Mouse (Mus musculus) urinary bladder, adult 2 months (tissue): ENCODE data around the gene Polr1c. TPM values are rescaled to one million over a fixed set of nuclear protein-coding genes. Genes with fewer than 3 reads are reported as not detected.

Experiments
- DNase-seq: peaks from one replicate; pipeline ENCODE4 v3.0.0; 2022; ENCODE audit warnings: low spot score
- polyA plus RNA-seq: library from polyadenylated mRNA; depleted of rRNA; stranded (reverse); fragments of >200 nt; gene quantifications from 2 replicates; pipeline ENCODE4 v1.2.3, GENCODE M21; 2012; rRNA removed

The Polr1c gene
- 60.7 and 75.2 TPM in 2 replicates for polyA plus RNA-seq

- peak; percentile 87 for DNase-seq
Measured at GRCm38 (mm10) chr17:46247512-46248188, at the start of gene Polr1c, which contains the start of gene Yipf3. TSS of gene Polr1c (minus strand) at chr17:46248054. TSS of gene Yipf3 (plus strand) at chr17:46248080.

DNA sequence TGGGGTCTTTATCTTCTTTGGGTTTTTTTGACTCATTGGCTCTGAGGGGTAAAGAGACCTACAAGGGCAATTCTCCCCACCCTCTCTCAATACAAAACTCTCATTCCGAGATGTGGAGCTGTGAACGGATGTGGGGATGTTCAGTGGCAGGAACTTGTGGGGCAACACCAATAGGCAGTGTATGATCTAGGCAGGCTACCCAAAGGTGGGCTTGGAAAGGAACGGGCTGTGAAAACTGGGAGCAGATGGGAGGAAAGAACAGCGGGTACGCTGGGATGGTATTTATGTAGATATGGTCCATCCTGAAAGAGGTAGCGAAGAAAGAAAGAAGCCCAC is 49.1 kb upstream of the Polr1c start:
- no peak for DNase-seq

GRCm38 (mm10) chr17:46296601-46297000 is 48.7 kb upstream of the Polr1c start:
- no peak for DNase-seq

DNA sequence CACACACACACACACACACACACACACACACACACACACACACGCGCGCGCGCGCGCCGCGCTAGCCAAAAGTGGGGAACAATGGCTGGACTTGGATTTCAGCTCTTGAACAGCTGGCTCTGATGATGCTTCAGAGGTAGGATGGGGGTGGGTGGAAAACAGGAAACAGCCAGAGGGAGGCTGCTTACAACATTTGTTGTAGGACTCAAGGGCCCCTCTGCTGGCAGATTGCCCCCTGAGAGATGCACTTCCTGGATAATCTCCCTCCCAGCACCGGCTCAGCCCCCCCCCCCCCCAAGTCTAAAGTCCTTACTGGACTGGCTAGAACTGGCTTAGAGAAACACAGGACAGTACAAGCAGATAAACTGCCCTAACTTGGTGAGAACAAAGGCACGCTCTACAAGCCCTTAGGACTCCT is 39.8 kb upstream of the Polr1c start:
- DNase-seq: no peak

GRCm38 (mm10) chr17:46285407-46285806 is 37.6 kb upstream of the Polr1c start:
- DNase-seq: no peak

- no peak for DNase-seq
Measured at GRCm38 (mm10) chr17:46284653-46285052, 36.8 kb upstream of the Polr1c start.

GRCm38 (mm10) chr17:46283911-46284310 is 36.1 kb upstream of the Polr1c start:
- no peak for DNase-seq

- DNase-seq: no peak
Measured at GRCm38 (mm10) chr17:46283140-46283539, 35.3 kb upstream of the Polr1c start.

- peak; percentile 67 for DNase-seq
Measured at GRCm38 (mm10) chr17:46282483-46283123, 34.7 kb upstream of the Polr1c start, which contains the start of gene Tjap1. TSS of gene Tjap1 (minus strand) at chr17:46283026.

DNA sequence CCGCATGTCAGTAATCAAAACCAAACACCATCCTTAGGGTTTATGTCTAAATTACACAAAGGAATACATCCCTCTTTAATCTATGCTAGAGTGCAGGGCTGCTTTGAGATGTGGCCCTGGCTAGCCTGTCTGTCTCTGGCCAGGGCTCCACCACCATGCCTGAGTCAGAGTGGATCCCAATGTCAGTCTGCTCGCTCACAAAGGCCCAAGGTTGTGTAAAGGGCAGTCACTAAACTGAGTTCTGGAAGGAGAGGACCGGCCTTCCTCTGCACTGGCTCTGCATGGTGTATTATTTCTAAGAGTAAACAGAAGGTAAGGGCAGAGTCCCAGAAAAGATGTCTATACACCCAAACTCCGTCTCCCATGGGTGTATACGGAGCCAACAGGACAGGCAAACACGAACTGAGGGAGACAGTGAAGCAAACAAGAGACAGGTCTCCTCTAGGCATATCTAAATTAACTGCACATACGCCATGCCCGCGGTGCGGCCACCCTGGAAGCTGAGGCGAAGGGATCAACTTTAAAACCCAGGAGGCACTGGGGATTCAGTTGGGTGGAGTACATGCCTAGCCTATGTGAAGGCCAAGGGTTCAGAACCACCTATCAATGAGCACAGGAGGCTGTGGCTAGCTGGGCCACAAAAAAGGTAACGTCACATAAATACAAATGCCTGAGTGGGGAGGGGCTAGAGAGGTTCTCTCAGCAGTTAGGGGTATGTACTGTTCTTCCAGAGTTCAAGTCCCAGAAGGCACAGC is 30.3 kb upstream of the Polr1c start:
- DNase-seq: no peak

- peak; percentile 18 for DNase-seq
Measured at GRCm38 (mm10) chr17:46277586-46277985, 29.7 kb upstream of the Polr1c start.

DNA sequence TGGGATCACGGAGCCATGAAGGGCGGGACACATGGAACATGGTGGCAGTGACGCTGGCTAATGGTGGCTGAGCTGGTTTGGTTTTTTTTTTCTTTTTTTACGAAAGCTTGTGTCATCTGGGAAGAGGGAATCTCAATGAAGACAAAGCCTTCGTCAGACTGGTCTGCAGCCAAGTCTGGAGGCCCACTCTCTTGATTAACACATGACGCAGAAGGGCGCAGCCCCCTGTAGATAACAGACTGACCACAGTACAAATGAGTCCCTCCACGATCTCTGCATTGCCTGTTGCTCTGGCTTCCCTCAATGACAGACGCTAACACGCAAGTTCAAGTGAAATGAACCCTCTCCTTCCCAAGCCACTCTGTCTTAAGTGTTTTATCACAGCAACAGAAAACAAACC is 27.7 kb upstream of the Polr1c start:
- DNase-seq: no peak

DNA sequence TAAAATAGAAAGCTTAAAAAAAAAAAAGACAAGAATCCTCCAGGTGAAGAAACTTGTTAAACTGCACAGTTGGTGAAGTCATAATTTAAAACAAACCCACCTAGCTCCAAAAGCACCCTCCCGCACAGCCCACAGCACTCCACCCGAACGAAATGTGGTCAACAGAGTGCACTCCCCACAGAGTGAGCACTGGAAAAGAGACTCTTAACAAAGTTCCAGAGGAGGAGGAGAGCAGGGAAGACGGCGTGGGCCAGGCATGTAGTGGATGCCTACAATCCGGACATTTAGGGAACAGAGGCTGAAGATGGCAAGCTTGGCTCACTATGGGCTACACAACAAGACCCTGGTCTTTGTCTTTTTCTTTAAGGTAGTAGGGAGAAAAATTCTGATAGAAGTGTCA is 27.2 kb upstream of the Polr1c start:
- DNase-seq: no peak

GRCm38 (mm10) chr17:46274465-46274864 is 26.6 kb upstream of the Polr1c start:
- no peak for DNase-seq

DNA sequence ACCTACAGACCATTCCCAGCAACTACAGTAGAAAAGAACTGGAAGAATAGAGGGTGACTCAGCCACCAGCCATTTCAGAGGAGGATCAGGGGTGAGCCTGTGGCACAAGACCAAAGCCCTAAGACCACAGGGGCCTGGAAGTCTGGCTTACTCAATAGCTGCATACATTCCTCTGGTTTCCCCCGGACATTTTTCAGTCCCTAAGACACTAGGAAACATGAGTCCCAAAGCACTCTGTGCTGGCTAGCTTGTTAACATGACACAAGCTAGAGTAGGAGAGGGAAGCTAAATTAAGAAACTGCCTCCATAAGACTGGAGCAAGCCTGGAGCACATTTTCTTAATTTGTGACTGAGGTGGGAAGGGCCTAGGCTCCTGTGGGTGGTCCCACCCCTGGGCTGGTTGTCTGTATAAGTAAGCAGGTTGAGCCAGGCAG is 26.0 kb upstream of the Polr1c start:
- DNase-seq: no peak

DNA sequence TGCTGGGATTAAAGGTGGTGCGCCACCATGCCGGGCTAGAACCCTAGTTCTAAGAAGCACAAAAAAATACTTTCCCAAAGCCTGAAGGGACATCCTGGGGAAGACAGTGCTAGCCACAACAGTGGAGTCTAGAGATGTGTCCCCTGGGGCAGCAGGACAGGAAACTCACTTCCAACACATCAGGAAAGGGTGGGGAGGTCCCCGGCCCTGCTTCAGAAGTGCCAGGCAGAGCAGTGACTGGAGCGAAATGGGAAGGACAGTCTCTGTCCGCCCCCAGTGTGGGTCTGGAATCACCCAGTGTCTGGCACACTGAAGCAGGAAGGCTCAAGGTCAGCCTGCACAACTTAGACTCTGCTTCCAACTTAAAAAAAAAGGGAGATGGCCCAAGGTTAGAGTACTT is 24.8 kb upstream of the Polr1c start:
- no peak for DNase-seq

DNA sequence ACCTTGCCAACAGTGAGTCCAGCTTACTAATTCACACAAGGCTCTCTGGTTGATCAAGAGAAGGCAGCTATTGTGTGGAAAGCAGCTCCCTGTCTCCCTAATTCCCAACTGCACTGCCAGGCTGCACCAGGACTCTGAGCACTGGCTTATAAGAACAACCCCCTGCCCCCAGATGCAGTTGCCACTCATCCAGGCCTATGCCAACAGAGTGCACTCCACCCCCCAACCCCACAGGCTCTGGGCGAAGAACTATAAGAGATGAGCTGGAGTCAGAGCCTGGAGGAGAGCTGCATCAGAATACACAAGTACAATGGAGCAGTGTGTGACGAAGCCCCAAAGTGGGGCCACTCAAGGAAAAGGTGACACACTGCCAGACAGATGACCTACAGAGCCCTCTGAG is 24.2 kb upstream of the Polr1c start:
- no peak for DNase-seq

GRCm38 (mm10) chr17:46269771-46270534 is 22.1 kb upstream of the Polr1c start:
- DNase-seq: peak; percentile 45

DNA sequence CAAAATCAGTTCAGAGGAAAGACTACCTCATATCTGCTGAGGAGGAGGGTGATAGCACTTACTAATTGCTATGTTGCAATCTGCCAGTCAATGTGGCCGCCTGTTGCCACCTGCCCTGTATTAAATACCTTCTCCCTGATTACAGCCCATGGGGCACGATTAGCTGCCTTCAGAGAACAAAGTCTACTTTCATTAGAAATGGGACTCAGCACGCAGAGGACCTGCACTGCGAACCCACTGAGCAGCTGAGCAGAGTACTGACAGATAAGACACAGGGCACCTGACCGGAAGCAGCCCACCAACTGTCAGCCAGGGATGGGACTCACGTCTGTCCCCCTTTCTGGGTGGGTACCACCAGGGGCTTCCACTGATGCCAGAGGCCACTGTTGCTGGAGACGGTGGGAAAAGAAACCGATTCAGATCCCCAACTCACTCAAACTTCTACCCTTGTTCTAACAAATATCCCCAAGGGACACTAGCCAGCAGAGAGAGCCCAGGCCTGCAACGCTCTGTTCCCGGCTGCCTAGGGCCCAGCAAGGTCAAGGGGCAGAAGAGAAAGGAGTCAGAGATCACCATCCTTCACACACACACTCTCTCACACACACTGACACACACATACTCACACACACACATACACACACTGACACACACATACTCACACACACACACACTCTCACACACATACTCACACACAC is 20.3 kb upstream of the Polr1c start:
- DNase-seq: peak; percentile 20

DNA sequence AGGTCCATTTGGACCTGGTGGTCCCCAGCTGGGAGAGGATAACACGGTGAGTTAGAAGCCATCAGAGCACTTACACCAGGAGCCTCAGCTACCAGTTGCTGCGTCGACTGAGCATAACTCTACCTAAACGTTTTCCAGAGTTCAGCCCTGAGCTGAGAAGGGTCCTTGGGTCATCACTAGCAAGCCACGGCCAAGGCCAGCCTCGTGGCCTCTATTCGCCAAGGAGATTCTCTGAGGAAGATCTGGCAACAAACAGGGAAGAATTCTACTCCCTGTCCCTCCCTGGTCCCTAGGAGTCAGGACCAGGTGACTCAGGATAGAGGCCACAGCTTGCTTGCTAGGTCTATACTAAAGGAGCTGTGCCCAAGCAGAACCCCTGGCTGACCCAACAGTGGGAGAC is 19.7 kb upstream of the Polr1c start:
- DNase-seq: no peak

GRCm38 (mm10) chr17:46266986-46267385 is 19.1 kb upstream of the Polr1c start:
- DNase-seq: no peak
